Comparison of ENCODE assay signal across 17 mouse cellular contexts in genomic region chr16:96148834-96149233, GRCm38 (mm10). TPM values are rescaled to one million over a fixed set of nuclear protein-coding genes. Genes with fewer than 3 reads are reported as not detected.
DNase-seq lines count a peak whose midpoint lies in the region; ATAC-seq and TF ChIP-seq lines count a peak whose summit lies in the region.
"Had no signal": no experiment of that assay in that cellular context is flagged by ENCODE, and none has a peak within 500 bp of the region (broad histone marks: within the 10 kb centered on the region; RNA-seq: fewer than 3 reads in every experiment).

No protein-coding gene starts in this region.

- DNase-seq in adrenal gland, adult 2 months = peak; percentile 46
- no peak for DNase-seq in adrenal gland, postnatal 25 days
- no peak for DNase-seq in heart, postnatal 0 days (ENCODE audit: low spot score)
- DNase-seq in heart, adult 2 months = no peak
- DNase-seq in NIH3T3 (ENCODE audit: low read depth) = peak; percentile 59
- no peak for DNase-seq in cerebellum, postnatal 14 days
- DNase-seq: adrenal gland, postnatal 10 days; B cell, adult 2 months; cerebellum, adult 11 months; embryo, embryonic 11 days; gastrocnemius, postnatal 25 days; thymus, adult 2 months had no signal

- intact Hi-C loops in heart, adult 2 months (cut with DNase I) = loop anchor here (5.0 kb wide), 1 partner anchor 157 kb away; the partner anchor contains the start of gene Psmg1

- no peak overlapping the region for H3K9ac ChIP-seq in heart, postnatal 0 days (replicated peaks; ENCODE audit: low read depth, low read length)
- H3K9ac ChIP-seq in heart, adult 2 months (ENCODE audit: low read depth, low read length) = no peak overlapping the region
- no peak overlapping the region for H3K9ac ChIP-seq in midbrain, embryonic 15.5 days

- ATAC-seq in heart, postnatal 0 days (ENCODE audit: insufficient read depth, low read depth) = no peak
- ATAC-seq in midbrain, embryonic 15.5 days (replicated peaks) = no peak
- ATAC-seq: forebrain, embryonic 14.5 days had no signal

- no peak overlapping the region for H3K4me2 ChIP-seq in heart, postnatal 0 days (ENCODE audit: low read depth, low read length)
- no peak overlapping the region for H3K4me2 ChIP-seq in midbrain, embryonic 15.5 days

- TF ChIP-seq CTCF in heart, postnatal 0 days (IDR thresholded peaks at IDR 0.05; ENCODE audit: low read depth) = no peak
- no peak for TF ChIP-seq CTCF in heart, adult 2 months (IDR thresholded peaks at IDR 0.05)

- H3K27me3 ChIP-seq in heart, postnatal 0 days (ENCODE audit: control insufficient read depth, insufficient read depth, low read length) = no peaks in the 10 kb centered on the region
- no peaks in the 10 kb centered on the region for H3K27me3 ChIP-seq in heart, adult 2 months (ENCODE audit: control insufficient read depth, insufficient read depth, low read length)
- H3K27me3 ChIP-seq in midbrain, embryonic 15.5 days (replicated peaks) = no peaks in the 10 kb centered on the region
- H3K27me3 ChIP-seq: megakaryocyte, embryonic 14.5 days had no signal

- TF ChIP-seq EP300 in heart, postnatal 0 days (IDR thresholded peaks at IDR 0.05; ENCODE audit: low read depth) = no peak
- no peak for TF ChIP-seq EP300 in heart, adult 2 months (IDR thresholded peaks at IDR 0.05; ENCODE audit: insufficient read depth, low read depth, low read length)

- WGBS in heart, postnatal 0 days = 28% methylated on average over 6 of the region's 6 CpGs
- WGBS in heart, adult 2 months = 54% methylated on average over 6 of the region's 6 CpGs
- WGBS in macrophage (ENCODE audit: missing documents) = 65% methylated on average over 6 of the region's 6 CpGs
- 83% methylated on average over 6 of the region's 6 CpGs for WGBS in midbrain, embryonic 15.5 days

- peaks cover 15% of the 10 kb centered on the region; the same call in 1 of the 2 replicates for H3K4me1 ChIP-seq in heart, postnatal 0 days (ENCODE audit: control insufficient read depth, insufficient read depth)
- peaks cover 1% of the 10 kb centered on the region; the same call in 1 of the 2 replicates for H3K4me1 ChIP-seq in heart, adult 2 months (ENCODE audit: control insufficient read depth, insufficient read depth, low read length)
- H3K4me1 ChIP-seq in midbrain, embryonic 15.5 days = peaks cover 19% of the 10 kb centered on the region

- peak overlapping the region; percentile 62 for H3K27ac ChIP-seq in heart, postnatal 0 days (ENCODE audit: low read depth)
- H3K27ac ChIP-seq in heart, adult 2 months = no peak overlapping the region
- 0 out of 2 replicates have a peak overlapping the region, but pooled peaks have one; percentile 17 for H3K27ac ChIP-seq in macrophage
- H3K27ac ChIP-seq in midbrain, embryonic 15.5 days = no peak overlapping the region
- H3K27ac ChIP-seq: layer of hippocampus, adult 2 months had no signal

- 0 out of 2 replicates have a peak, but pooled peaks cover 6% of the 10 kb centered on the region for H3K36me3 ChIP-seq in heart, postnatal 0 days (replicated peaks; ENCODE audit: control insufficient read depth, insufficient read depth, low read length)
- no peaks in the 10 kb centered on the region for H3K36me3 ChIP-seq in heart, adult 2 months (ENCODE audit: control insufficient read depth, insufficient read depth, low read length)
- no peaks in the 10 kb centered on the region for H3K36me3 ChIP-seq in macrophage (ENCODE audit: inconsistent target)
- peaks cover 3% of the 10 kb centered on the region for H3K36me3 ChIP-seq in midbrain, embryonic 15.5 days (replicated peaks)

- no peak overlapping the region for H3K4me3 ChIP-seq in heart, postnatal 0 days (ENCODE audit: low read depth, low read length)
- H3K4me3 ChIP-seq in heart, adult 2 months = no peak overlapping the region
- H3K4me3 ChIP-seq in macrophage (ENCODE audit: inconsistent target) = no peak overlapping the region
- H3K4me3 ChIP-seq in midbrain, embryonic 15.5 days = no peak overlapping the region
- H3K4me3 ChIP-seq: layer of hippocampus, adult 2 months; megakaryocyte, embryonic 14.5 days had no signal

- H3K79me2 ChIP-seq in heart, adult 2 months (replicated peaks; ENCODE audit: control insufficient read depth, insufficient read depth, low read length) = no peaks in the 10 kb centered on the region
- peaks cover 52% of the 10 kb centered on the region for H3K79me2 ChIP-seq in macrophage (ENCODE audit: inconsistent target)

- TF ChIP-seq POLR2A in heart, adult 2 months (IDR thresholded peaks at IDR 0.05; ENCODE audit: insufficient read depth, low read depth, low read length) = no peak

- no peaks in the 10 kb centered on the region for H3K9me3 ChIP-seq in heart, postnatal 0 days (replicated peaks; ENCODE audit: control insufficient read depth, low read length)
- no peaks in the 10 kb centered on the region for H3K9me3 ChIP-seq in midbrain, embryonic 15.5 days
- H3K9me3 ChIP-seq: megakaryocyte, embryonic 14.5 days had no signal

RNA-seq across cellular contexts. Expression of gene Wrb, which starts 3.6 kb away (rescaled TPM):
- total RNA-seq in adrenal gland, adult 2 months (2021) = 10 to 100 TPM; 23.4 to 45.2 TPM
- polyA plus RNA-seq in adrenal gland, adult 2 months (2012; rRNA removed) = 50.0 and 84.1 TPM in 2 replicates
- total RNA-seq in adrenal gland, postnatal 25 days (2021) = 23.5 and 38.5 TPM in 2 replicates
- 38.3 and 54.7 TPM in 2 replicates for total RNA-seq in heart, postnatal 0 days (2014; rRNA removed; ENCODE audit: low replicate concordance)
- polyA plus RNA-seq in heart, postnatal 0 days (2015; fragmentation: Nextera tagmentation; extraction: Ambion mirVana) = 28.4 and 28.9 TPM in 2 replicates
- 10 to 100 TPM; 16.1 to 18.9 TPM for total RNA-seq in heart, adult 2 months (2021)
- polyA plus RNA-seq in heart, adult 2 months (2012; rRNA removed) = 32.6 and 32.7 TPM in 2 replicates
- total RNA-seq in macrophage (2018; cell fraction: chromatin; rRNA removed) = 10 to 100 TPM in 9 of 26 experiments, 1 to 10 TPM in 16, under 1 TPM in 1; 0.76 to 20.8 (median 6.2) TPM
- total RNA-seq in macrophage (2018; cell fraction: cytosol; rRNA removed) = 10 to 100 TPM in 9 of 26 experiments, 1 to 10 TPM in 17; 4.6 to 13.7 (median 7.5) TPM
- 10 to 100 TPM in 6 of 26 experiments, 1 to 10 TPM in 20; 3.0 to 24.2 (median 5.4) TPM for total RNA-seq in macrophage (2018; cell fraction: nucleus; rRNA removed)
- 6.9 to 14.8 TPM (median 7.2 TPM) in 3 replicates for polyA plus RNA-seq in macrophage (2018)
- 217 and 221 TPM in 2 replicates for polyA plus RNA-seq in midbrain, embryonic 15.5 days (2015; fragmentation: Nextera tagmentation; extraction: Ambion mirVana)

RNA-seq across cellular contexts. Expression of gene Hmgn1, which starts 21.3 kb away (rescaled TPM):
- 100 to 1,000 TPM; 215 to 238 TPM for total RNA-seq in adrenal gland, adult 2 months (2021)
- polyA plus RNA-seq in adrenal gland, adult 2 months (2012; rRNA removed) = 12.9 and 14.9 TPM in 2 replicates
- total RNA-seq in adrenal gland, postnatal 25 days (2021) = 234 and 254 TPM in 2 replicates
- 56.7 and 76.8 TPM in 2 replicates for total RNA-seq in heart, postnatal 0 days (2014; rRNA removed; ENCODE audit: low replicate concordance)
- polyA plus RNA-seq in heart, postnatal 0 days (2015; fragmentation: Nextera tagmentation; extraction: Ambion mirVana) = 157 and 159 TPM in 2 replicates
- 10 to 100 TPM; 47.9 to 53.1 TPM for total RNA-seq in heart, adult 2 months (2021)
- 14.6 and 27.9 TPM in 2 replicates for polyA plus RNA-seq in heart, adult 2 months (2012; rRNA removed)
- 100 to 1,000 TPM in 1 of 26 experiments, 10 to 100 TPM in 24, 1 to 10 TPM in 1; 8.3 to 109 (median 30.2) TPM for total RNA-seq in macrophage (2018; cell fraction: chromatin; rRNA removed)
- 10 to 100 TPM; 27.5 to 90.7 (median 55.8) TPM for total RNA-seq in macrophage (2018; cell fraction: cytosol; rRNA removed)
- 10 to 100 TPM in 22 of 26 experiments, 1 to 10 TPM in 4; 7.1 to 73.9 (median 16.2) TPM for total RNA-seq in macrophage (2018; cell fraction: nucleus; rRNA removed)
- 52.6 to 143 TPM (median 72.6 TPM) in 3 replicates for polyA plus RNA-seq in macrophage (2018)
- polyA plus RNA-seq in midbrain, embryonic 15.5 days (2015; fragmentation: Nextera tagmentation; extraction: Ambion mirVana) = 298 and 315 TPM in 2 replicates

RNA-seq across cellular contexts. Expression of gene Lca5l, which starts 43.2 kb away (rescaled TPM):
- total RNA-seq in adrenal gland, adult 2 months (2021) = 1 to 10 TPM; 1.2 to 3.0 TPM
- 0.86 and 1.0 TPM in 2 replicates for polyA plus RNA-seq in adrenal gland, adult 2 months (2012; rRNA removed)
- total RNA-seq in adrenal gland, postnatal 25 days (2021) = 3.0 and 3.6 TPM in 2 replicates
- total RNA-seq in heart, postnatal 0 days (2014; rRNA removed; ENCODE audit: low replicate concordance) = 1.5 and 3.4 TPM in 2 replicates
- 2.3 TPM in 2 replicates for polyA plus RNA-seq in heart, postnatal 0 days (2015; fragmentation: Nextera tagmentation; extraction: Ambion mirVana)
- under 1 TPM; 0.34 to 0.39 TPM for total RNA-seq in heart, adult 2 months (2021)
- 0.37 and 0.38 TPM in 2 replicates for polyA plus RNA-seq in heart, adult 2 months (2012; rRNA removed)
- 1 to 10 TPM in 2 of 26 experiments, under 1 TPM in 13, not detected in 11; 0.30 to 1.1 (median 0.59) TPM for total RNA-seq in macrophage (2018; cell fraction: chromatin; rRNA removed)
- under 1 TPM in 5 of 26 experiments, not detected in 21; 0.03 to 0.09 (median 0.06) TPM for total RNA-seq in macrophage (2018; cell fraction: cytosol; rRNA removed)
- total RNA-seq in macrophage (2018; cell fraction: nucleus; rRNA removed) = 1 to 10 TPM in 1 of 26 experiments, under 1 TPM in 7, not detected in 18; 0.25 to 1.4 (median 0.45) TPM
- polyA plus RNA-seq in macrophage (2018) = not detected in 3 replicates
- 1.6 and 2.1 TPM in 2 replicates for polyA plus RNA-seq in midbrain, embryonic 15.5 days (2015; fragmentation: Nextera tagmentation; extraction: Ambion mirVana)

RNA-seq across cellular contexts. Expression of gene Sh3bgr, which starts 51.4 kb away (rescaled TPM):
- 10 to 100 TPM; 25.1 to 30.0 TPM for total RNA-seq in adrenal gland, adult 2 months (2021)
- 2.4 and 3.3 TPM in 2 replicates for polyA plus RNA-seq in adrenal gland, adult 2 months (2012; rRNA removed)
- total RNA-seq in adrenal gland, postnatal 25 days (2021) = 24.7 and 28.6 TPM in 2 replicates
- total RNA-seq in heart, postnatal 0 days (2014; rRNA removed; ENCODE audit: low replicate concordance) = 227 and 290 TPM in 2 replicates
- 597 and 622 TPM in 2 replicates for polyA plus RNA-seq in heart, postnatal 0 days (2015; fragmentation: Nextera tagmentation; extraction: Ambion mirVana)
- total RNA-seq in heart, adult 2 months (2021) = 100 to 1,000 TPM; 298 to 308 TPM
- 313 and 426 TPM in 2 replicates for polyA plus RNA-seq in heart, adult 2 months (2012; rRNA removed)
- total RNA-seq in macrophage (2018; cell fraction: chromatin; rRNA removed) = not detected
- under 1 TPM in 1 of 26 experiments, not detected in 25; 0.15 TPM for total RNA-seq in macrophage (2018; cell fraction: cytosol; rRNA removed)
- not detected for total RNA-seq in macrophage (2018; cell fraction: nucleus; rRNA removed)
- not detected in 3 replicates for polyA plus RNA-seq in macrophage (2018)
- polyA plus RNA-seq in midbrain, embryonic 15.5 days (2015; fragmentation: Nextera tagmentation; extraction: Ambion mirVana) = 1.7 TPM in 2 replicates

Comparison
In these comparisons a context has a peak if more than half of its experiments do, and no peak if none do; other contexts are left out.
1. DNase-seq: peak in adrenal gland, adult 2 months (single experiment) and NIH3T3 (single experiment); none in adrenal gland, postnatal 25 days (single experiment), heart, postnatal 0 days (single experiment), heart, adult 2 months (0 of 2) and cerebellum, postnatal 14 days (0 of 2).
2. H3K27ac ChIP-seq: peak in heart, postnatal 0 days (single experiment) and macrophage (single experiment); none in heart, adult 2 months (single experiment) and midbrain, embryonic 15.5 days (single experiment).